Mouse (Mus musculus) retina, embryonic 14.5 days (tissue): ENCODE measurements around the gene Rptor.

Experiments
- DNase-seq: peaks from one replicate; pipeline ENCODE4 v3.0.0-alpha.2; 2015; ENCODE audit warnings: low spot score

Gene Rptor

DNA sequence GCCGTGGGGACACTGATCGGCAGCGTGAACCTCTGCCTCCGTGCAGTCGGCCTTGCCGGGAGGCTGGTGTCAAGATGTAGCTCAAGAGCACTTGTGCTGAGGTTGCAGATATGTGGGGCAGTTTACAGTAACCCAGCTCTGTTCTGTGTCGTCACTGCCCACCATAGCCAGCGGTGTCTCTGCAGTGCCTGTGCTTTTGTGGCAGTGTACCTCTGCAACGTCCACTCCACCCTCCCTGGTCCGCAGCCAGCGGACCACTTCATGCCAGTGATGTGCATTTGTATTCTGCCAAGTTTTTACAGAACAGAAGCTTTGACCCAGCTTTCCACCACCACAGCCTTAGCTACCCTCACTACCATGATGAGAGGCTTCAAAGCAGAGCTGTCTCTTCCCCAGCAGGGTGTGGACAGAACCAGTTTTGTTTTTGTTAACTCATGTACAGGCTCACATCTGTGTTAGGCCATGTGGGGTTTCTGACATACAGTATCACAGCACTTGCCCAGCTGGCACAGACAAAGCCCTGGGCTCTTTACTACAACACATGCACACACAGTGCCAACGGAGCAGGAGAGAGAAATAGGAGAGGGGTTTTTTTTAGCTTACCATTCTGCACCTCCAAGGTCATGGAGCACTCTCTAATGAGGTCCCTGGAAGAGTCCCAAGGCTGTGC, 182.1 kb downstream of the Rptor start:
- no peak for DNase-seq

DNA sequence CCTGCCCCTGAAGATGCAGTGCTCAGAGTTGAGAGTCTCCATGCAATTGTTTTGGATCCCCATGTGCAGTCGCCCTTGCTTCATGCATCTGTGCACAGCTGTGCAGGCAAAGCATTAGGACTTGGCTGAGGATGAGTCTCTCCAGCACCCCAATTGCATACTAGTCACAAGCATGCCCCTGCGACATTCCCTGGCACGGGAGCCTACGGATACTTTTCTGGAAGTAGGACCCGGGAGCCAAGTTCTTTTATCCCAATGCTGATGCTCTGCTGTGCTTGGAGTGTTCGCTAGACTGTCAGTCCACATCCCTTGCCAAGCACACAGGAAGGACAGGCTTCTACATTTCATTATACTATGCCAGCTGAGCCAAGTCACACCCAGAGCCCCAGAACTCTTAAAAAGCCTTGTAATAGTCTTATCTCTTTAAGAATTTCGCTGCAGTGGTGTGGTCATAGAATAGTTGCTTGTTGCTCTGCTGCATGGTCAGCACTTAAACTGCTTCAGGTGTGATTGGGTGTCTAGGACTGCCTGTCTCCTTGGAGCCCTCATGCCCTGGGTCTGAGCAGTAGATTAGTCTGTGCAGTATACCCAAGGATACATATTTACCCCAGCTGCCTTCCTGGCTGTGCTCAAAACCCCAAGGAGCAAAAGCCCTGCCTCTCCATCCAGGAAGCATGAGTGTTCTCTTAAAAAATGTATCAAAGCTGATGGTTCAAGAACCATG, 183.1 kb downstream of the Rptor start:
- DNase-seq: no peak

DNA sequence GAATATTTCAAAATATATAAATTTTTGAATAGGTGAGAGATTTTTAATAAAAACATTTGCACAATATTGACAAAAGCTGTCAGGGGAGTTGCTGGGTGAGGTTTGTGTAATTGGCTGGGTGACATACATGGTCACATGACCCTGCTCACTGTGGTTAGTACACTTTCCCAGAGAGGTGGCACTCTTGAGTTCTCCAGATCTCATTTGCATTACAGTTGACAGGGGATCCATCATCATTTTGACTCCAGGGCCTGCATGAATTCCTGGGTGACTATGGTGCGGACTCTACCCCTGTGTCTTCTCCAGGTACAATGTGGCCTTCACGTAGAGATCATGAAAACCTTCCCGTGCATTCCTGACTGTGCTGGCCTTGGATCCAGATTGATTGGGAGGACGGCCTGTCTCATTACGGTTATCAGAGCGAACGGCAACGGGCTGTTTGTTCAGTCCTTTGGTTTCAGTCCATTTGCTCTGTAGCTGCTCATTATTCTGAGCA, 183.7 kb downstream of the Rptor start:
- no peak for DNase-seq

DNA sequence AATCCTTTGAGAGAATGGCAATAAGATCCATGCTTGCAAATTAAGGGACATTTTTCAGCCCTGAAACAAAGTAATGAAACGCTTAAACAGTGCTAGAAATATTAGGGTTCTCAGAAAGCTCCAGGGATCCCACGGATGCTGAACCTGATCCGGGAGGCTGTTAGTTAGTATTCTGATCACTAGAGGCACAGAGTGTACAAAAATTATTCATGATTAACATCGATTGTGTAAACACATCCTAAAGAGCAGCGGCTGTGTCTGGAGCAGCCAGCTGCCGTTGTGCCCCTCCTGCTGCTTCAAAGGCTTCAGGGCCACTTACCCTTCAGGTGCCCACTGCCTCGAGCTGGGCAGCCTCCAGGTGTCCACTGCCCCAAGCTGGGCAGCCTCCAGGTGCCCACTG, 185.8 kb downstream of the Rptor start:
- no peak for DNase-seq

DNA sequence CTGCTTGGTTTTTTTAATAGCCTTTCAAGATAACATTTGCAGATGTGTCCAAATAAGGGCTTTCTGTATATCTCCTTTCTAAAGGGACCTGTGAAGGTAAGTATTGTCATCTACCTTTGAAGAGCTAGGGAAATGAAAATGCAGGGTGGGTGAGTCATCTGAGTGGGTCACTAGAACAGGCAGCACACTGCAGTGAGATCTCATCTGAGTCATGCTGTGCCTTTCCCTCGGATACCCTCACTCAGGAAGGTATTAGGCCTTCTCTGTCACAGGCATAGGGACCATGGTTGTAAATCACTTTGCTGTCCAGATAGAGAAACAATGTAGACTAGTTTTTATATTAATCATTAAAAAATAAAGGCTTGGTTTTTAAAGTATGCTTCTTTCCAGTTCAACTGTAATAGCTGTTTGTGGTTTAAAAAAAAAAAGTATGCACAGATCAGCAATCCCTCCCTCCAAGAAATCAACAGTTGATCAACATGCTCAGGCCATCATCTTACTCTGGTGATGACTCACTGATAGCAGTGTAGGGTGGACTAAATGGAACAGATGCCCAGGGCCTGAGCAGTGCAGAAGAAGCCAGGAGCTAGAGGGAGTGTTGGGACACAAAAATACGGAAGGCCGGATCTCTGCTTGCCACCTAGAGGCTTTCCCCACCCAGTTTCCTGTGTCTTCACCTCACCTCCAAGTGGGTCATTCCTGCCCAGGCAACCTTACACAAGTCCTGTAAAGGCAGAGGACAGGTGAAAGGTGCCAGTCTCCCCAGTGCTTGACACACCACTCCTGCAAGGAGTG, 186.4 kb downstream of the Rptor start:
- no peak for DNase-seq

DNA sequence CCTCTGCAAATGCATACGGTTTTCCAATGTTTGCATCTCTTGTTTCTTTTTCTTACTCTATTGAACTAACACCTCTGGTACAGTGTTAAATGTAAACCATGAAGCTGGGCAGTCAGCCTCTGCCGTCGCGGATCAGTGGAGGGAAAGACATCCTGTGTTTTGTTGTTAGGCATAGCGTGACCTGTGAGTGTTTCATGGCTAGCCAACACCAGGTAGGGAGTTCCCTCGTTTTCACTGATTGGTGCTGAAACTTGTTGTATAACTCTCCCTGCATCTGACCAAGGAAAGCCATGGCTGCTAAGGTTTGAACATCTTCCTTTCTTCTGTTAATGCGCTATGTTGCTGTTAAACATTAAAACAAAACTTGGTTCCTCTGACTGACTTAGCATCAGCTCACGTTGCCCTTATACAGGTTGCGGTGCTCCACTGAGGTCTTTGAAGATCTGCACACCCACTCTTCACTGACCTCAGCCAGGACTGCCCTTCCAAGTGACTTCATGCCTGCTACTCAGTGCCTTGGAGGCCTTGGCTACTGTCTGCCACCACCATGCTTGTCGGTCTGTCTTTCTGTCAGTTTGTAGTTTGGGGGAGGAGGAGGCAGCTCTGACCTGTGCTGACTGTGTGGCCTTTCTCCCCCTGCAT, 189.3 kb downstream of the Rptor start:
- no peak for DNase-seq

DNA sequence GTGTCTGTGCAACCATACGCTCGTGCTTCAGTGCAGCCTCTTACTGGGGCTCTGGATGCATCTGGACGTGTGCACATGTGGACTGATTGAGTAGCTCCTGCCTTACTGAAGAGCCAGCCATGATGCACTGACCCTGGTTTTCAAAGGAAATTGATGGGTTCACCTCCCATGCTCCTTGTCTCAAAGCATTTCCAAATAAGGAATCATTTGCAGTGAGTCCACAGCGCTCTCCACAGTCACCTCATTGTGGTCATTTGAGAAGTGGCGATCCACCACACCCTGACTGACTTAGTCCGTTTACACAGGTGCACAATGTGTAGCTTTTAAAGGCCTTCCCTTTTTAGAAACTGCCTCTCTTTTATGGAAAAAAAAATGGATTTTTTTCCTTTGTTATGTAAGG, 190.7 kb downstream of the Rptor start:
- no peak for DNase-seq

DNA sequence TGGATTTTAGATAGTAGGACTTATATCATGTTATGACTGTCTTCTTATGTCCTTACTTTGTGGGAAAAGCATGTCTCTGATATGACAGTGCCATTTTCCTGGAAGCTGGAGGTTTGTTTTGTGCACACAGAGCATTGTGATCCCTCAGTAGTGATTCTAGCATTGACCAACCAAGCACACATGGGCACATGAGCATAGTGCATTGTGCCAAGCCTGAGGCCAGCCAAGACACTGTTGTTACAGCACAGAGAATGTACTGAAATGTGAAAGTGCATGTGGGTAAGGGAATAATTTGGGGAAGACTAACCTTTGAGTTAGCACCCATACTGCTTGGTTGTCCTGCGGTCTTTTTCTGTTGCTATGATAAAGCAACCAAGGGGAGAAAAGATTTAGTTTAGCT, 191.3 kb downstream of the Rptor start:
- DNase-seq: no peak

DNA sequence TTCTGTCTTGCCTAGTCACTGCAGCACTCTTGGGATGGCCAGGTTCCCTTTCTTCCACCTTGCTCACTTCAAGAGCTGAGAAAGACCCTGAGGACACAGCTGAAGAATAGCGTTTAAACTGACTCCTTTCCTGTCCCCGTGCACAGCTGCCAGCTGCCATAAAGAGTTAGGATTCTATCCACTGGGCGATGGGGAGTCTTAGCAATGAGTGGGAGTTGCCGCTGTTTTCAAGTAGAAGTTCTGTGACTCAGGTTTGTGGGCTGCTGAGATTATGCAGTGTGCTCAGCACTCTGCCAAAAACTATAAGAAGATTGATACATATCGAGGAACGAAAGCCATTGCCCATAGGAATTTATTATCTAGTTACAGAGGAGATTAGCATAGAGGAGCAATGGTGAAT, 192.0 kb downstream of the Rptor start:
- no peak for DNase-seq

DNA sequence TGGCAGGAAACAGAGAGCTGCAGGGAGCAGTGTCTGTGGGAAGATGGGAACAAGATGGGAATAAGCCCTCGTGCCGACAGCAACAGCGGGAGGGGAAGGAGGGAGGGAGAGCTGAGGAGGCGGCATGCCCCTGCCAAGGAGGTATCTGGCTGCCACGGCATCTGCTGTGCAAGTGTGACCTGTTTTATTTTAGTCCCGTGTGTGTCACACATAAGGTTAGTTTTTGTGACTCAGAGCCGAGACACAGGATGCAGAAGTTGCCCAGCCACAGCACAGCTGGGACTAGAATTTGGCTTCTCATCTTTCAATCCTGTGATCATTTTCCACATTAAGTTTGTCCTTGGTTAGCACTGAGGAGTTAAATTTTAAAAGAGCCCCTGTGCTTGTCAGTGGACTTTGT, 193.7 kb downstream of the Rptor start:
- no peak for DNase-seq

DNA sequence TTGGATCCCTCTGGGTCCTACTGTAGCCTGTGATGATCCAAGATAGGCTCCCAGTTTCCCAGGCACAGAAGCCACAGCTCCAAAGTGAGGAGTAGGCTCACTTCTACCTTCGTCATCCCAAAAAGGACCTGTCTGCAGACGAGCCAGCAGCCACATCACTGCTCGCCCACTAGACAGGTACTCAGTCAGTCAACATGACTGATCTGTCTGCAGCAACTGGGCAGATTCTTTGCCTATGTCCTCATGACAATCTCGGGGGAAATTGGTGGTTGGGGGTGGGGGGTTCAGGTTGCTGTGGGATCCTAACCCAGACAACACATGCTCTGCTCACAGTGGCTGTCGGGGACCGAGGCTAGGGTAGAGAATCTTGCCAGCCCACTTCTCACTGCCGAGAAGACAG, 194.1 kb downstream of the Rptor start:
- DNase-seq: no peak

DNA sequence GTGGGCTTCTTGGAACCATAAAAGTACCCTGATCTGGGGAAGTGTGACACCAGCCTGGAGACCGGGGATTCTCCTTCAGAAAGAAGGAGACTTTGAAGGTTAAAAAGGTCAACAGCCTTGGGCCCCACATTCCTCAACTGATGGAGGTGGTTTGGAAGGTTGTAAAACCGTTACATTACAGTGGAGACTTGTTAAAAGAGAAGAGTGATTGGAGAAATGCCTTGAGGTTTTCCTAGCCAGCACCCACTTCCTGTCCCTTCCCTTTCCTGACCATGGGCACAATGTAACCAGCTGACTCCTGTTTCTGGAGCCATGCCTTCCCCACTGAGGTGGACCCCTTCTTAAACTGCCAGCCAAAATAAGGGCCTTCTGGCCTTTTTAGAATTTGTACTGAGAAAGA, 196.8 kb downstream of the Rptor start:
- DNase-seq: no peak

DNA sequence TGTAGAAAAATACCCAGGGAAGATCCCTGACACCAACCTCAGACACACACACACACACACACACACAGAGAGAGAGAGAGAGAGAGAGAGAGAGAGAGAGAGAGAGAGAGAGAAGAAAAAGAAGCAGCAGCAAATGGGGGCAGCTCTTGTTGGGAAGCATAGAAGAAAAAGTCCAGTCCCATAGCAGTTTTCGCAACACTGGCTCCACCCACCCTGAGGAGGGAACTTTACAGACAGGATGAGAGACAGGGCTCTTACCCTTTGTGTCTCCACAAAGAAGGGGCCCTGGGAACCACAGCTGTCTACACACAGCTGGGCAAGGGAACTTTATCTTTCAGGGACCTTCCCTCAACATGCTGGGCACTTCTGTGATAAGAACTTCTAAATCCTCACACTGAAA, 199.2 kb downstream of the Rptor start:
- no peak for DNase-seq

DNA sequence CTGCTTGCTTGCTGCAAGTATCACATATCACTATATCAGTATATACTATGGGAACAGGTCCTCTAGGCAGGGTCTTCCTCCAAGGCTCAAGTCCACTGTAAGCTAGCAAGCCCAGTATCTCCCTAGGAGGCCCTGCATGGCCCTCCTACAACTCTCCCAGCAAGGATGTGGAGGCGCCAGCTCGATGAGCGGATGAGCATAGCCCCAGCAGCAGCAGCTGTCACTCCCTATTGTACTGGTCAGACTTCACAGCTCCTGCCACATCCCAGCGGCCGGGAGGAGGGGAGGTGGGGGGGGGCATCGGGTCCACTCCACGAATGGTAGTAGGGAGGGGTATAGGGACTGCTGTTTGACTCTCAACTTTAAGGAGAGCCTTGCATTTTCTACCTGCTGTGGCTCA, 200.2 kb downstream of the Rptor start:
- DNase-seq: peak; percentile 17

DNA sequence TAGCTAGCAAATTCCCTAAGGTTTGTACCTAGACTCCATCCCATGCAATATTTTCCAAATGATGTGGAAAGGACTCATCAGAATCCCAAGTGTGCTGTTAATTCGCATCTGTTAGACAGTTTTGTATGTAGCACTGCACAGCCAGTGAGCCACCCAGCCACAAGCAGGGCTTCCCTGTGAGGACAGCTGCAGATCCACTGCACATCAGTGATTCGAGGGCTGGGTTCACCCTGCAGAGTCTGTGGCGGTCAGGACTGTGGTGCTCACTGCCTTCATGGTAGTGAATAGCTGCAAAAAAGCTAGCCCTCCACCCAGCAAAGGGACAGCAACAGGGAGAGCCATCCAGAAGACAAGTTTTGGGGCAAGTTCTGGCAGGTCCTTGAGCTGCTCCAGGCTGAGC, 201.7 kb downstream of the Rptor start:
- no peak for DNase-seq

DNA sequence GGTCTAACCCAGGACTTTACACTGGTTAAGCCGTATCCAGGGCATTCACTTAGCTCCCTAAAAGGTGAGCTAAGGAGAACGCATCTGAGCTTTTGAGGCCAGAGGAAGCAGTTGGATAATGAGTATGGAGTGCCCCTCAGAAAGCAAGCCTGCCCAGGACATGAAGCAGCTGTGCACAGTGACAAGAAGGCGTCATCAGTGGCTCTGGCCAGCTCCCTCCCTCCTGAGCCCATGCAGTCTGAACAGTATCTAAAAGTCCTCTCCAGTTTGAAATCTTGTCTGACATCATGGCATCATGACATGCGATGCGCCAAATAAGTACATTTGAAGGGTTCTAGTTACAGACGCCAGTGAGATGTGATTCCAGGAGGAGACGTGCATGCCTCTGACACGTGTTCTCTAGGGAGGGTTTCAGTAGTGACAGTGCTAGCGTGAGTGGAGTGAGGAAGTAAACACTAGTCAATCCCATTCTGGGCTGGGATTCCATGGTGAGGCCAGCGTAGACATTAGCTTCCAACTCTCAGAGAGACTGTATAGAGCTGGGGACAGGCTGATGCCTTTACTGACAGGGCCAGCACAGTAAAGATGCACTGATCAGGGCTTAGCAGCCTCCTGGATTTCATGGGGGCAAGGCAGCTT, 202.5 kb downstream of the Rptor start:
- DNase-seq: no peak

DNA sequence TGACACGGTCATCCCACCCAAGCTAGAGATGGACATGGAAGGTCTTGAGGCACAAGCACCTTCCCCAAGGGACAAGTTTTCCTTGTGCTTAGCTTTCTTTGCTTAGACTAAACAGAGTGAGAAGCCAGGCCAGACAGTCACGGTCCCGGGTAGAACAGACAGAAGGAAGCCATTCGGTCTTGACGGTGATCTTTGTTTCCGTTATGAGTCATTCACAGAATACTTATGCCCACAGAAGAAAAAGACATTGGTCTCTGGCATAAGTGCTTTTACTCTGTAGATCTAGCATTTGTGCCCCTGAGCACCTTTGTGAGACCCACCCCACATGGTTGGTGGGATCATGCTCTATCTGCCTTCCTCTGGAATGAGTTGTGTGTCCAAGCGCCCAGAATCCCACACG, 203.8 kb downstream of the Rptor start:
- no peak for DNase-seq

DNA sequence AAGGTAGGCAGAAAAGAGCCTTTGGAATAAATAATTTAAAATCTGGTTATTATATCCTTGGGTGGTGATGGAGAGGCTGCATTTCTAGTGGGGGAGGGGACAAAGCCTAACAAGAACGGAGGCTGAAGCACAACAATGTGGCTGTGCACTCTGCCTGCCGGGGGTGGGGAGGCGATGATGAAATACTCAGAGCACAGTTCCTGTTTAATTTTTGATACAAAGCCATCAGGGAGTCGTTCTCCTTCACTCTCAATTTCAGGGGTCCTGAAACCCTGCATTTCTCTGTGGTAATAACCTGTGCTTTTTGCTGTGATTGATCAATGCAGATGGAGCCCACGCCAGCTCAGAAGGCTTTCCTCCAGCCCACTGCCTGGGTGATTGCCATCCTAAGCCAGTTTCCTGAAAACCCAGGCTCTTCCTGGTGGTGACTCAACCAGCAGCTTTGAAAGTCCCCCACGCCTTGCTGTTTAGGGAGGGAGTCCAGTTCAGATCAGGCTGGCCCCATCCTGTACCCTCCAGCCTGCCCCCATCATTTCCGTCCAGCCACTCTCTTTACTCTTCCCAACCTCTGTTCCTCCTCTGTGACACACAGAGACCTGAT, 204.8 kb downstream of the Rptor start:
- peak; percentile 52 for DNase-seq

DNA sequence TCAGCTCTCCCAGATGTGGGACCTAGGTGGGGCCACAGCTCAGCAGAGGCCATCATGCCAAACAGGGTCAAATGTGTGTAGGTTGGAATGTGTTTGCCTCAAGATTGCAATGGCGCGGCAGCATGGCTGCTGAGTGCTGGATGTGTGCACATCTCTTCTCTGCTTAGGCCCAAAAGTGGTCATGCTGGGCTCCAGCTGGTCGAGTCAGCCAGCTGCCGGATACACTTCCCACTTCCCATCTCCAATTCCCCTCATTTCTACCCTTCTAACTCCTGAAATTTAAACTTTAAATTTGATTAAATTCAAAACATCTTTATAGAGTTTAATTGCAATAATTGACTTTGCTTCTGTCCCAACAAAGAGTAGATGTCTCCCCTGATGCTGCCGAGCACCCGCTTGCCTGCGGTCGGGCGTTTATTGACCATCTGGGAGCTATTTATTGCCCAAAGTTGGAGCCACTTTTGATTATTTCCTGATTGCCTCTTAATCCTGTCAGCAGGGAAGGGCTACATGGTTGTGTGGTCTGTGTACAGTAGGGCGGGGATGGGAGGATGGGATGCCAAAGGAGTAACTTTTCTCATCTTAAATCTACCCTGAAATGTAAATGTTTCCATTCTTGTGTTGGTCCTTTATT, 206.1 kb downstream of the Rptor start:
- no peak for DNase-seq

DNA sequence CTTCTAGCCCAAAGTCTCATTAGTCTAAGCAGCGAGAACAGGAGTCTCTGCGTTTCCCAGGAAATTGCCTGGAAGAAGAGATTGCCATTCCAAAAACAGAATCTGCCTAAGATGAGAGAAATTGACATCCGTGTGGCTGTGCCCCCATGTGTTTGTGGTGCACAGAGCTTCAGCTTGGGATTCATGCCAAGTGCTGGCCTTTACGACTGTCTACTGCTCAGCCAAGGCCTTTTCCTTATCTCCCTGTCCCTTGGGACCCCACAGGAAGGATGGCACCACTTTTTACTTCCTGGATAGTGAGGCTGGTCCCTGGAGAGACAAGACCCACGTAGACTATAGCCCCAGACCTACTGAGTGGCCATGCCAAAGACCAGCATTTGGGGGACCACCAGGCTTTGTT, 206.6 kb downstream of the Rptor start:
- DNase-seq: no peak

DNA sequence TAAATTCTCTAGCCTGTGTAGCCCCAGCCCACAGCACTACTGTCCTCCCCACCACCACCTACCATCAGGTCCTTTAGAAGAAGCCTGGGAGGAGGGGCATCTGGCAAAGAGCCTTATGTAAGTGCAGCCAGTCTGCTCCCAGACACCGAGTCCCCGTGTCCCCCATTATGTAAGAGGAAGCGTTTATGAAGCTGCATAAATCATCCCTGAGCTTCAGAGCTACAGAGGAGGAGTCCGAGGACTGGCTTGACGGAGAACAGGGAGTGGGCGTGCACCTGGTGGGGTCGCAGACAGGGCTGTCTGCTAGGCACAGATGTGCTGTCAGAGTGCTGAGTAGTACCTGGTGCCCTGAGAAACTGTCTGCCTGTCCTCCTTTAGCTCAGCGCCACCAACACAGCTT, 208.3 kb downstream of the Rptor start:
- no peak for DNase-seq
